In genomic region chr3:123158579-123158978, GRCm38 (mm10) we compare ENCODE assay signal across 9 mouse cellular contexts.
DNase-seq lines count a peak whose midpoint lies in the region; ATAC-seq and TF ChIP-seq lines count a peak whose summit lies in the region.
"Had no signal": no experiment of that assay in that cellular context is flagged by ENCODE, and none has a peak within 500 bp of the region (broad histone marks: within the 10 kb centered on the region; RNA-seq: fewer than 3 reads in every experiment).

No protein-coding gene starts in this region.

- no peak overlapping the region for H3K9ac ChIP-seq in kidney, embryonic 14.5 days (ENCODE audit: low read depth, low read length)
- no peak overlapping the region for H3K9ac ChIP-seq in ES-Bruce4 (ENCODE audit: low read depth, poor library complexity, severe bottlenecking)
- H3K9ac ChIP-seq: stomach, embryonic 15.5 days had no signal

- no peak for ATAC-seq in kidney, embryonic 14.5 days (ENCODE audit: low FRiP score, low TSS enrichment)

- H3K79me2 ChIP-seq in myocyte (ENCODE audit: control insufficient read depth, insufficient read depth), result no peaks in the 10 kb centered on the region

- TF ChIP-seq POLR2A in kidney, adult 2 months (IDR thresholded peaks at IDR 0.05; ENCODE audit: low read depth, low read length), result no peak
- TF ChIP-seq POLR2A in ES-Bruce4 (IDR thresholded peaks at IDR 0.05; ENCODE audit: insufficient read depth, low read length) (no peak), myocyte (IDR thresholded peaks at IDR 0.05; ENCODE audit: insufficient read length, low read depth) (no peak)

- H3K27me3 ChIP-seq in kidney, adult 2 months (replicated peaks; ENCODE audit: control insufficient read depth, insufficient read depth, low read length), result no peaks in the 10 kb centered on the region
- no peaks in the 10 kb centered on the region for H3K27me3 ChIP-seq in kidney, embryonic 14.5 days (ENCODE audit: control insufficient read depth, insufficient read depth, low read length)
- H3K27me3 ChIP-seq in ES-Bruce4 (ENCODE audit: control insufficient read depth, insufficient read depth, low read length, poor library complexity, severe bottlenecking) (no peaks in the 10 kb centered on the region), myocyte (ENCODE audit: control insufficient read depth, insufficient read depth, insufficient read length) (no peaks in the 10 kb centered on the region)
- H3K27me3 ChIP-seq: stomach, embryonic 15.5 days had no signal

- peak; percentile 38 for DNase-seq in kidney, adult 2 months
- peak; percentile 28 for DNase-seq in embryo, embryonic 9.5 days (ENCODE audit: extremely low spot score)
- peak; percentile 14 for DNase-seq in induced T-regulatory cell, adult 2 months (ENCODE audit: low read depth)
- DNase-seq in cerebellum, postnatal 25 days, result no peak
- DNase-seq in right cerebral cortex, adult 2 months (ENCODE audit: low spot score in 2 of 2), result no peak

- H3K27ac ChIP-seq in kidney, adult 2 months (ENCODE audit: insufficient read depth, low read depth, low read length), result no peak overlapping the region
- no peak overlapping the region for H3K27ac ChIP-seq in kidney, embryonic 14.5 days (ENCODE audit: low read depth, low read length)
- no peak overlapping the region for H3K27ac ChIP-seq in ES-Bruce4 (ENCODE audit: insufficient read depth, low read length)
- H3K27ac ChIP-seq: stomach, embryonic 15.5 days had no signal

- H3K4me3 ChIP-seq in kidney, adult 2 months (ENCODE audit: insufficient read depth, low read depth, low read length), result no peak overlapping the region
- no peak overlapping the region for H3K4me3 ChIP-seq in kidney, embryonic 14.5 days (ENCODE audit: low read length)
- H3K4me3 ChIP-seq in ES-Bruce4 (ENCODE audit: low read depth, low read length), result no peak overlapping the region
- H3K4me3 ChIP-seq in myocyte, result no peak overlapping the region
- H3K4me3 ChIP-seq: stomach, embryonic 15.5 days had no signal

- no peak overlapping the region for H3ac ChIP-seq in myocyte (ENCODE audit: control insufficient read depth, insufficient read length)

- WGBS in kidney, adult 2 months, result 29% methylated on average over 6 of the region's 6 CpGs
- 30% methylated on average over 6 of the region's 6 CpGs for WGBS in kidney, embryonic 14.5 days

- no peaks in the 10 kb centered on the region for H3K9me3 ChIP-seq in kidney, embryonic 14.5 days (ENCODE audit: control insufficient read depth, low read length)
- H3K9me3 ChIP-seq in ES-Bruce4 (replicated peaks; ENCODE audit: control insufficient read depth, insufficient read depth, low read length, poor library complexity, severe bottlenecking), result no peaks in the 10 kb centered on the region
- H3K9me3 ChIP-seq: stomach, embryonic 15.5 days had no signal

- H3K36me3 ChIP-seq in kidney, adult 2 months (ENCODE audit: control insufficient read depth, insufficient read depth, low read length), result no peaks in the 10 kb centered on the region
- H3K36me3 ChIP-seq in kidney, embryonic 14.5 days (ENCODE audit: control insufficient read depth, insufficient read depth, low read length), result no peaks in the 10 kb centered on the region
- H3K36me3 ChIP-seq in ES-Bruce4 (ENCODE audit: control insufficient read depth, insufficient read depth, low read length, poor library complexity, severe bottlenecking) (no peaks in the 10 kb centered on the region), myocyte (ENCODE audit: control insufficient read depth, insufficient read depth) (no peaks in the 10 kb centered on the region)
- H3K36me3 ChIP-seq: stomach, embryonic 15.5 days had no signal

- peak; percentile 52; the same call in 1 of the 2 replicates for TF ChIP-seq CTCF in kidney, adult 2 months (conservative IDR thresholded peaks at IDR 0.05; ENCODE audit: insufficient read depth, insufficient read length, low read depth, low read length)
- peak; percentile 65 for TF ChIP-seq CTCF in ES-Bruce4 (IDR thresholded peaks at IDR 0.05; ENCODE audit: low read depth, low read length)

- no peaks in the 10 kb centered on the region for H3K4me1 ChIP-seq in kidney, adult 2 months (ENCODE audit: control insufficient read depth, insufficient read depth, low read length)
- peaks cover 14% of the 10 kb centered on the region for H3K4me1 ChIP-seq in kidney, embryonic 14.5 days (ENCODE audit: control insufficient read depth, insufficient read depth, low read length)
- no peaks in the 10 kb centered on the region for H3K4me1 ChIP-seq in ES-Bruce4 (ENCODE audit: control insufficient read depth, insufficient read depth, low read length)

- TF ChIP-seq EP300 in ES-Bruce4 (IDR thresholded peaks at IDR 0.05; ENCODE audit: insufficient read depth, low read depth, low read length), result no peak

- no peak overlapping the region for H3K4me2 ChIP-seq in kidney, embryonic 14.5 days (replicated peaks; ENCODE audit: low read depth, low read length)
- H3K4me2 ChIP-seq in myocyte (ENCODE audit: low read depth), result peak overlapping the region; percentile 58
- H3K4me2 ChIP-seq: stomach, embryonic 15.5 days had no signal

TF ChIP-seq in myocyte, 11 proteins besides CTCF, POLR2A, EP300 and RAD21:
- TF ChIP-seq MAX (IDR thresholded peaks at IDR 0.05; ENCODE audit: low read depth), result no peak
- TF ChIP-seq TCF3 (IDR thresholded peaks at IDR 0.05; ENCODE audit: insufficient read length, low read depth), result no peak
- TF ChIP-seq CEBPB (IDR thresholded peaks at IDR 0.05; ENCODE audit: insufficient read depth, poor library complexity, severe bottlenecking), result no peak
- TF ChIP-seq E2F4 (IDR thresholded peaks at IDR 0.05; ENCODE audit: insufficient read depth), result no peak
- peak; percentile 64 to 85 (median 76) for TF ChIP-seq MYOD1 (IDR thresholded peaks at IDR 0.05; ENCODE audit: control insufficient read depth in 1 of 3, insufficient read length in 2 of 3, low read depth in 2 of 3)
- no peak for TF ChIP-seq REST (IDR thresholded peaks at IDR 0.05; ENCODE audit: insufficient read depth, insufficient read length)
- TF ChIP-seq MYOG (IDR thresholded peaks at IDR 0.05; ENCODE audit: control insufficient read depth in 1 of 3, insufficient read depth in 1 of 3, insufficient read length in 2 of 3, low read depth in 2 of 3), result peak in 1 of 3 experiments; percentile 37
- TF ChIP-seq USF1 (IDR thresholded peaks at IDR 0.05; ENCODE audit: low read depth), result no peak
- no peak for TF ChIP-seq POLR2AphosphoS2 (IDR thresholded peaks at IDR 0.05; ENCODE audit: insufficient read length, low read depth)
- no peak for TF ChIP-seq TCF12 (IDR thresholded peaks at IDR 0.05; ENCODE audit: insufficient read depth, poor library complexity, severe bottlenecking)
- TF ChIP-seq SRF (IDR thresholded peaks at IDR 0.05; ENCODE audit: control insufficient read depth, insufficient read length, low read depth), result peak; percentile 53

Comparison
In these comparisons a context has a peak if more than half of its experiments do, and no peak if none do; other contexts are left out.
1. DNase-seq: peak in kidney, adult 2 months (single experiment), embryo, embryonic 9.5 days (single experiment) and induced T-regulatory cell, adult 2 months (single experiment); none in cerebellum, postnatal 25 days (0 of 2) and right cerebral cortex, adult 2 months (0 of 2).